Comparison of ENCODE assay signal across 8 mouse cellular contexts in the genomic region with DNA sequence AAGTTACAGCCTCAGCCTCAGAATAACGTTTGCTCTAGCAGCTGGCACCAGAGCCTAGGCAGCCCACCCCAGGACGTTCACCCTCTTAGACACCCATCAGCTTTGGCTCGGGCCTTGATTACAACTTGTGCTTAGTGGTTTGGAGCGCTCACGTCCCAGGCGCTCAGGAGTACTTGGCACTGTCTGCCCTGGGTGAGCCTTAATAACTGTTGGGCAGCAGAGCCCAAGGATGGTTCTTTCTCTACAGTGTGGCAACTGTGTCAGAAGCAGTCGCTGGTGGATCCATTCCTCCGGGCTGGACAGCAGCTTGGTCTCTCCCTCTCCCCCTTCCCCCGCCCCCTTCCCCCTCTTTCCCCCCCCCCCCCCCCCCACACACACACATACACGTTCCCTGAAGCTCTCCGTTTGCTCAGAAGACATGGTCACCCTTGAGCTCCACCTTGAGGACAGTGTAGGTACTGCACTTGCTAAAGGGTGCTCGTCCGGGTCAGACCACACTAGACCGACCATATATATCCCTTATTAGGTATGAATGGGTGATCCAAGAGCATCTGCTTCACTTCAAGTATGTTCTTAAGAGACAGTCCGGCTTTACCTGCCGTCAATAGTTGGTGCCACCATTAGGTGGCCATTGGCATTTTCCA. TPM values are rescaled to one million over a fixed set of nuclear protein-coding genes. Genes with fewer than 3 reads are reported as not detected.
DNase-seq lines count a peak whose midpoint lies in the region; ATAC-seq lines count a peak whose summit lies in the region.
"Had no signal": no experiment of that assay in that cellular context is flagged by ENCODE, and none has a peak within 500 bp of the region (broad histone marks: within the 10 kb centered on the region; RNA-seq: fewer than 3 reads in every experiment).

No protein-coding gene starts in this region.

- no peaks in the 10 kb centered on the region for H3K36me3 ChIP-seq in forebrain, embryonic 12.5 days (replicated peaks)

- no peak overlapping the region for H3K4me2 ChIP-seq in forebrain, embryonic 12.5 days

- no peaks in the 10 kb centered on the region for H3K4me1 ChIP-seq in forebrain, embryonic 12.5 days

- no peak overlapping the region for H3K9ac ChIP-seq in forebrain, embryonic 12.5 days

- H3K27me3 ChIP-seq in forebrain, embryonic 12.5 days, result no peaks in the 10 kb centered on the region

- no peak overlapping the region for H3K4me3 ChIP-seq in forebrain, embryonic 12.5 days (replicated peaks)

- no peak overlapping the region for H3K27ac ChIP-seq in forebrain, embryonic 12.5 days
- H3K27ac ChIP-seq: macrophage had no signal

- 38% methylated on average over 14 of the region's 16 CpGs for WGBS in forebrain, embryonic 12.5 days

- ATAC-seq in forebrain, embryonic 12.5 days (ENCODE audit: low FRiP score), result 0 out of 2 replicates have a peak, but pooled peaks have one; percentile 33
- ATAC-seq in hematopoietic stem cell, adult 5-6 weeks (replicated peaks in 1 of 2; ENCODE audit: insufficient read depth in 1 of 2, low FRiP score in 2 of 2, low TSS enrichment in 1 of 2, low read depth in 1 of 2, poor library complexity in 2 of 2, severe bottlenecking in 2 of 2), result peak; percentile 60 to 65
- peak; percentile 67 for ATAC-seq in megakaryocyte, adult 5-6 weeks (ENCODE audit: poor library complexity, severe bottlenecking)

- DNase-seq in NIH3T3 (ENCODE audit: low read depth), result peak; percentile 79
- peak; percentile 87 for DNase-seq in c-Kit-positive CD71-negative TER-119-negative erythroid progenitor cells, embryonic 14.5 days (ENCODE audit: low read depth)
- DNase-seq in layer of hippocampus, postnatal 25 days (ENCODE audit: extremely low spot score in 1 of 2, low spot score in 1 of 2), result peak; percentile 45 to 80
- DNase-seq in spleen, adult 12 weeks (ENCODE audit: low spot score), result peak; percentile 69

- no peaks in the 10 kb centered on the region for H3K9me3 ChIP-seq in forebrain, embryonic 12.5 days

RNA-seq across cellular contexts. Expression of gene Srgn, which starts 22.4 kb away (rescaled TPM):
- polyA plus RNA-seq in forebrain, embryonic 12.5 days (2016; fragmentation: Nextera tagmentation; extraction: Ambion mirVana), result 3.2 and 3.8 TPM in 2 replicates
- 1,380 and 1,792 TPM in 2 replicates for total RNA-seq in hematopoietic stem cell, adult 5-6 weeks (2017)
- 1 to 10 TPM; 7.9 TPM for total RNA-seq in layer of hippocampus, postnatal 25 days (2021)
- 646 and 668 TPM in 2 replicates for total RNA-seq in megakaryocyte, adult 5-6 weeks (2015)
- 492 and 500 TPM in 2 replicates for total RNA-seq in megakaryocyte, adult 5-6 weeks (2017)

RNA-seq across cellular contexts. Expression of gene Kif1bp, which starts 28.6 kb away (rescaled TPM):
- polyA plus RNA-seq in forebrain, embryonic 12.5 days (2016; fragmentation: Nextera tagmentation; extraction: Ambion mirVana), result 61.1 and 61.4 TPM in 2 replicates
- total RNA-seq in hematopoietic stem cell, adult 5-6 weeks (2017), result 21.0 and 26.4 TPM in 2 replicates
- total RNA-seq in layer of hippocampus, postnatal 25 days (2021), result 100 to 1,000 TPM; 212 to 215 TPM
- 23.3 and 23.6 TPM in 2 replicates for total RNA-seq in megakaryocyte, adult 5-6 weeks (2015)
- 18.1 and 19.9 TPM in 2 replicates for total RNA-seq in megakaryocyte, adult 5-6 weeks (2017)

RNA-seq across cellular contexts. Expression of gene Ddx21, which starts 52.4 kb away (rescaled TPM):
- polyA plus RNA-seq in forebrain, embryonic 12.5 days (2016; fragmentation: Nextera tagmentation; extraction: Ambion mirVana), result 32.6 and 33.3 TPM in 2 replicates
- total RNA-seq in hematopoietic stem cell, adult 5-6 weeks (2017), result 168 and 198 TPM in 2 replicates
- total RNA-seq in layer of hippocampus, postnatal 25 days (2021), result 10 to 100 TPM; 20.4 to 25.3 TPM
- total RNA-seq in megakaryocyte, adult 5-6 weeks (2015), result 36.2 and 38.4 TPM in 2 replicates
- 59.8 and 61.7 TPM in 2 replicates for total RNA-seq in megakaryocyte, adult 5-6 weeks (2017)

Comparison
In these comparisons a context has a peak if more than half of its experiments do, and no peak if none do; other contexts are left out.
1. RNA of gene Srgn, which starts 22.4 kb away (total RNA-seq): 1,380 to 1,792 TPM in hematopoietic stem cell, adult 5-6 weeks and 492 to 668 TPM in megakaryocyte, adult 5-6 weeks; 7.9 TPM in layer of hippocampus, postnatal 25 days; every median in the first group is over 10 times any median in the second.
2. Peak in every context shown above with its lines, with median percentiles within 50 percentile points of each other: DNase-seq and ATAC-seq.